Mouse (Mus musculus) frontal cortex, adult (tissue): ENCODE measurements around the gene Nab2.
A peak's percentile ranks its signal among the peaks of the same experiment; 100 is the strongest.

ENCODE experiments used
- ATAC-seq: cut with Nextera tagmentation; 2 replicates; pipeline ENCODE4 v1.9.2; 2017; ENCODE audit warnings: mild to moderate bottlenecking, moderate library complexity, mixed read lengths; ENCODE audit not compliant: low TSS enrichment

The Nab2 gene

GRCm38 (mm10) chr10:127615591-127615990, 52.8 kb downstream of the Nab2 start:
- peak; percentile 4; the same call in 1 of the 2 replicates for ATAC-seq

GRCm38 (mm10) chr10:127615034-127615374, 53.4 kb downstream of the Nab2 start:
- ATAC-seq, result peak; percentile 42; the same call in 1 of the 2 replicates

GRCm38 (mm10) chr10:127614236-127615033, 53.9 kb downstream of the Nab2 start:
- ATAC-seq, result no peak

- no peak for ATAC-seq
These were observed 56.1 kb downstream of the Nab2 start for GRCm38 (mm10) chr10:127612079-127612775.
